In the genomic region with DNA sequence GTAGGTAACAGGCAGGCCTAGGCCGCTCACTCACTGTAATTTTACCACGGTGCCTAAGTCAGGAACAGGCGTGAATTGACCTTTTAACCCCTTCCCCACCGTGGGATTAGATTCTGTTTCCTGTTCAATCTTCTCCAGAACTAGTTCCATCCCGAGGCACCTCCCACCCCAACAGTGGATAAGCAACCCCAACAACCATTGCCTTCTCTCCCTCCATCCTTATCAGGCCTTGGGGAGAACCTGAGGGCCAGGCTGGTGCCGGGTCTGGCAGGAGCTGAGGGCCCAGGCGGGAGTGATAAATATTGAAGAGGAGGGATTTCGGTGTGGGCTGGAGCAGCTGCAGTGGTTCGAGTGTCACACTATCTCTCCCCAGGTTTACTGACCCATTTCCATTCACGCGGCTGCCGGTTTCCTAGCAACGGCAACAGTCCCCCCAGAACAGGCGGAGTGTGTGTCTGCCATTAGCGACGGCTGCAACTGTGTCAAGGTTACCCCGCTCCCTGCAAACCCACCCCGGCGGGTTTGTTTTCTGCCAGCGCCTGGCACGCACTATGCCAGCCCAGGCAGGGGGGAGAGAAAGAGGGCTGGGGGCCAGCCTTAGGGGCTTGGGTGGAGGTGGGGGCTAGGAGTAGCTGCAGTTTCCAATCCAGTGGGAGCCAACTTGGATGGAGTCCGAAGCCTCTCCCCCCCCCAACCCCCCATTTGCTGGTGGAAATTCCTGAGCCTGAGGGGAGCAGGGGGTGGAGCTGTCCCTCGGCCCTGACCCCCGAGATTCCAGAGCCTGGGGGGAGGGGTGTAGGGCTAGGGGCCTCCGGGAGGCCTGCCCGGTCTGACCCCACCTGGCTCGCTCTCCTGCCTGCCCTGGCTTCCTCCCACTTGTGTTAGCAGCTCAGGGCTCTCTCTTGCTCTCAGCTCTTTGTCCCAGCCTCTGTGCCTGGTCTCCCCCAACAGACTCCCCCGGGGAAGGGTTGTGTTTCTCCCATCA, we compare ENCODE assay signal across 8 mouse cellular contexts. TPM values are rescaled to one million over a fixed set of nuclear protein-coding genes. Genes with fewer than 3 reads are reported as not detected.
DNase-seq lines count a peak whose midpoint lies in the region; ATAC-seq lines count a peak whose summit lies in the region.

No protein-coding gene starts in this region.

- peak; percentile 80 for ATAC-seq in forebrain, embryonic 15.5 days (replicated peaks)
- ATAC-seq in kidney, embryonic 14.5 days (ENCODE audit: low FRiP score, low TSS enrichment), result peak; percentile 18
- ATAC-seq in midbrain, embryonic 12.5 days (ENCODE audit: low FRiP score, low read depth), result peak; percentile 58
- no peak for ATAC-seq in monocyte, adult 5-6 weeks (replicated peaks; ENCODE audit: insufficient number of reproducible peaks, low FRiP score, low TSS enrichment, poor library complexity, severe bottlenecking)

- 6% methylated on average over 28 of the region's 28 CpGs for WGBS in forebrain, embryonic 15.5 days
- WGBS in kidney, embryonic 14.5 days, result 5% methylated on average over 28 of the region's 28 CpGs
- WGBS in midbrain, embryonic 12.5 days, result 2% methylated on average over 28 of the region's 28 CpGs

- H3K36me3 ChIP-seq in forebrain, embryonic 15.5 days, result no peaks in the 10 kb centered on the region
- no peaks in the 10 kb centered on the region for H3K36me3 ChIP-seq in kidney, embryonic 14.5 days (ENCODE audit: control insufficient read depth, insufficient read depth, low read length)
- H3K36me3 ChIP-seq in midbrain, embryonic 12.5 days, result no peaks in the 10 kb centered on the region

- H3K9ac ChIP-seq in forebrain, embryonic 15.5 days (replicated peaks), result peak overlapping the region; percentile 29
- H3K9ac ChIP-seq in kidney, embryonic 14.5 days (ENCODE audit: low read depth, low read length), result peak overlapping the region; percentile 31; the same call in 1 of the 2 replicates
- peak overlapping the region; percentile 39 for H3K9ac ChIP-seq in midbrain, embryonic 12.5 days (replicated peaks)

- H3K4me2 ChIP-seq in forebrain, embryonic 15.5 days (replicated peaks), result peak overlapping the region; percentile 42
- H3K4me2 ChIP-seq in kidney, embryonic 14.5 days (replicated peaks; ENCODE audit: low read depth, low read length), result peak overlapping the region; percentile 38
- H3K4me2 ChIP-seq in midbrain, embryonic 12.5 days (replicated peaks), result peak overlapping the region; percentile 44

- H3K27me3 ChIP-seq in forebrain, embryonic 15.5 days, result no peaks in the 10 kb centered on the region
- H3K27me3 ChIP-seq in kidney, embryonic 14.5 days (ENCODE audit: control insufficient read depth, insufficient read depth, low read length), result no peaks in the 10 kb centered on the region
- H3K27me3 ChIP-seq in midbrain, embryonic 12.5 days, result peaks cover 49% of the 10 kb centered on the region

- peak overlapping the region; percentile 22 for H3K4me3 ChIP-seq in forebrain, embryonic 15.5 days
- H3K4me3 ChIP-seq in kidney, embryonic 14.5 days (ENCODE audit: low read length), result peak overlapping the region; percentile 1
- 0 out of 2 replicates have a peak overlapping the region, but pooled peaks have one; percentile 2 for H3K4me3 ChIP-seq in midbrain, embryonic 12.5 days

- H3K27ac ChIP-seq in forebrain, embryonic 15.5 days (replicated peaks), result peak overlapping the region; percentile 87
- H3K27ac ChIP-seq in kidney, embryonic 14.5 days (ENCODE audit: low read depth, low read length), result peak overlapping the region; percentile 76
- H3K27ac ChIP-seq in midbrain, embryonic 12.5 days (replicated peaks), result peak overlapping the region; percentile 89

- intact Hi-C loops in left cerebral cortex, postnatal 14 days (cut with DNase I), result no loop called here

- peak; percentile 61 to 80 for DNase-seq in left cerebral cortex, postnatal 14 days (ENCODE audit: low spot score in 2 of 2)
- no peak for DNase-seq in left cerebral cortex, adult 8-10 months (ENCODE audit: low spot score in 2 of 2)
- peak; percentile 84 for DNase-seq in brain, adult 2 months (ENCODE audit: low read depth, low spot score)
- DNase-seq in spleen, postnatal 4 days (ENCODE audit: low spot score in 2 of 2), result no peak

- H3K9me3 ChIP-seq in forebrain, embryonic 15.5 days, result no peaks in the 10 kb centered on the region
- no peaks in the 10 kb centered on the region for H3K9me3 ChIP-seq in kidney, embryonic 14.5 days (ENCODE audit: control insufficient read depth, low read length)
- H3K9me3 ChIP-seq in midbrain, embryonic 12.5 days, result no peaks in the 10 kb centered on the region

- H3K4me1 ChIP-seq in forebrain, embryonic 15.5 days, result peaks cover 97% of the 10 kb centered on the region
- H3K4me1 ChIP-seq in kidney, embryonic 14.5 days (ENCODE audit: control insufficient read depth, insufficient read depth, low read length), result peaks cover 84% of the 10 kb centered on the region
- peaks cover 98% of the 10 kb centered on the region for H3K4me1 ChIP-seq in midbrain, embryonic 12.5 days

RNA-seq across cellular contexts. Expression of gene Ahdc1, which starts 31.9 kb away (rescaled TPM):
- total RNA-seq in left cerebral cortex, postnatal 14 days (2021), result 10 to 100 TPM; 78.4 to 81.6 TPM
- 100 to 1,000 TPM in 2 of 4 experiments, 10 to 100 TPM in 2; 95.7 to 104 (median 99.7) TPM for total RNA-seq in left cerebral cortex, adult 8-10 months (2022)
- polyA plus RNA-seq in forebrain, embryonic 15.5 days (2015; fragmentation: Nextera tagmentation; extraction: Ambion mirVana), result 14.2 and 17.0 TPM in 2 replicates
- polyA plus RNA-seq in kidney, embryonic 14.5 days (2014; fragmentation: Nextera tagmentation; extraction: Ambion mirVana), result 11.3 and 12.1 TPM in 2 replicates
- 8.9 and 9.1 TPM in 2 replicates for polyA plus RNA-seq in midbrain, embryonic 12.5 days (2016; fragmentation: Nextera tagmentation; extraction: Ambion mirVana)
- 2.8 to 13.7 TPM (median 3.3 TPM) in 3 replicates for total RNA-seq in monocyte, adult 5-6 weeks (2017)

Comparison
In these comparisons a context has a peak if more than half of its experiments do, and no peak if none do; other contexts are left out.
1. DNase-seq: peak in left cerebral cortex, postnatal 14 days (2 of 2) and brain, adult 2 months (single experiment); none in left cerebral cortex, adult 8-10 months (0 of 2) and spleen, postnatal 4 days (0 of 2).
2. Peak in every context shown above with its lines, with median percentiles within 50 percentile points of each other: H3K27ac ChIP-seq, H3K4me2 ChIP-seq, H3K4me3 ChIP-seq and H3K9ac ChIP-seq.